Mouse (Mus musculus) cerebellum, adult 2 months (tissue): Measurements from ENCODE around the gene Glrx5. TPM values are rescaled to one million over a fixed set of nuclear protein-coding genes. Genes with fewer than 3 reads are reported as not detected.

Experiments used
- DNase-seq, 2 experiments: peaks; one replicate each; pipeline ENCODE4 v3.0.0; 2021
- H3K27ac ChIP-seq: fragments of 200-500 bp; 2 replicates; pipeline ENCODE4 v1.5.1; 2012; ENCODE audit warnings: low read length, control low read depth, inconsistent platforms; ENCODE audit not compliant: insufficient read depth
- H3K27me3 ChIP-seq: fragments of 200-500 bp; 2 replicates; pipeline ENCODE4 v1.6.1; 2012; ENCODE audit warnings: inconsistent platforms, mild to moderate bottlenecking, low read length, moderate library complexity; ENCODE audit not compliant: control insufficient read depth, insufficient read depth
- H3K4me1 ChIP-seq: fragments of 200-500 bp; 2 replicates; pipeline ENCODE4 v1.6.1; 2011; ENCODE audit warnings: low read length; ENCODE audit not compliant: control insufficient read depth, insufficient read depth
- H3K4me3 ChIP-seq: fragments of 200-500 bp; replicated peaks from 2 replicates; pipeline ENCODE3; 2011; ENCODE audit warnings: mild to moderate bottlenecking, low read depth, low read length, control low read depth; ENCODE audit not compliant: insufficient read depth
- CTCF ChIP-seq: fragments of 200-500 bp; IDR thresholded peaks from 2 replicates; pipeline ENCODE4 v1.5.1; 2011; ENCODE audit warnings: low read depth, mild to moderate bottlenecking, control low read depth, low read length, moderate library complexity, borderline replicate concordance; ENCODE audit not compliant: insufficient read depth
- POLR2A ChIP-seq: fragments of 200-500 bp; IDR thresholded peaks from 2 replicates; pipeline ENCODE4 v1.6.1; 2011; ENCODE audit warnings: low read length, control low read depth, borderline replicate concordance; ENCODE audit not compliant: insufficient read depth
- WGBS: fragments of 180-500 bp; shearing (Covaris S2); methylation state at CpG from one replicate; pipeline ENCODE4 v1.1.7; 2018; 5-methylcytosine and 5-hydroxymethylcytosine counted together
- polyA plus RNA-seq: library from polyadenylated mRNA; depleted of rRNA; stranded (reverse); fragments of >200 nt; gene quantifications from 2 replicates; pipeline ENCODE4 v1.2.3, GENCODE M21; 2012; rRNA removed

The Glrx5 gene
- polyA plus RNA-seq = 85.9 and 101 TPM in 2 replicates

GRCm38 (mm10) chr12:105032147-105032831, at the start of gene Glrx5:
Glrx5 (plus strand) TSS chr12:105032688.
- WGBS = under 1% methylated on average over 72 of the region's 72 CpGs
- no peaks in the 10 kb centered on the region for H3K27me3 ChIP-seq
- H3K4me1 ChIP-seq = peaks cover 15% of the 10 kb centered on the region
- peak within 1 kb of the TSS; percentile 85 for H3K4me3 ChIP-seq
- peak; percentile 75 for TF ChIP-seq POLR2A
- TF ChIP-seq CTCF = no peak
- peak within 1 kb of the TSS; percentile 36; the same call in 1 of the 2 replicates for H3K27ac ChIP-seq
- DNase-seq = peak; percentile 99 to 100

- Histone ChIP-seq H3K27ac (no peak overlapping the region), H3K4me1 (no peaks in the 10 kb centered on the region; the same call in 1 of the 2 replicates), H3K27me3 (no peaks in the 10 kb centered on the region), H3K4me3 (no peak overlapping the region)
- TF ChIP-seq POLR2A (no peak), CTCF (no peak)
- no peak for DNase-seq
- WGBS = 74% methylated on average over 7 of the region's 7 CpGs
Measured at GRCm38 (mm10) chr12:104983476-104983875, 49.0 kb upstream of the Glrx5 start.

GRCm38 (mm10) chr12:104985088-104985487, 47.4 kb upstream of the Glrx5 start:
- 79% methylated on average over 5 of the region's 5 CpGs for WGBS

GRCm38 (mm10) chr12:104986001-104986400, 46.5 kb upstream of the Glrx5 start:
- H3K27me3 ChIP-seq = no peaks in the 10 kb centered on the region
- DNase-seq = no peak
- no peaks in the 10 kb centered on the region; the same call in 1 of the 2 replicates for H3K4me1 ChIP-seq
- TF ChIP-seq CTCF = no peak
- no peak for TF ChIP-seq POLR2A
- no peak overlapping the region for H3K27ac ChIP-seq
- WGBS = 83% methylated on average over 2 of the region's 2 CpGs
- no peak overlapping the region for H3K4me3 ChIP-seq

More at GRCm38 (mm10) chr12:104985088-104985487, 47.4 kb upstream of the Glrx5 start:
- no peak for DNase-seq
- no peak overlapping the region for H3K27ac ChIP-seq
- H3K27me3 ChIP-seq = no peaks in the 10 kb centered on the region
- TF ChIP-seq POLR2A (no peak), CTCF (peak; percentile 29; the same call in 1 of the 2 replicates)
- H3K4me1 ChIP-seq = no peaks in the 10 kb centered on the region; the same call in 1 of the 2 replicates
- H3K4me3 ChIP-seq = no peak overlapping the region

- no peak overlapping the region for H3K27ac ChIP-seq
- DNase-seq = no peak
- no peaks in the 10 kb centered on the region for H3K27me3 ChIP-seq
- H3K4me1 ChIP-seq = no peaks in the 10 kb centered on the region; the same call in 1 of the 2 replicates
- no peak overlapping the region for H3K4me3 ChIP-seq
- WGBS = 86% methylated on average over 9 of the region's 9 CpGs
- TF ChIP-seq POLR2A = no peak
- TF ChIP-seq CTCF = no peak
Measured at GRCm38 (mm10) chr12:104986781-104987180, 45.7 kb upstream of the Glrx5 start.

GRCm38 (mm10) chr12:104987936-104988335, 44.6 kb upstream of the Glrx5 start:
- Histone ChIP-seq H3K4me1 (no peaks in the 10 kb centered on the region; the same call in 1 of the 2 replicates), H3K4me3 (no peak overlapping the region), H3K27me3 (no peaks in the 10 kb centered on the region), H3K27ac (no peak overlapping the region)
- TF ChIP-seq CTCF (no peak), POLR2A (no peak)
- WGBS = 76% methylated on average over 7 of the region's 7 CpGs
- no peak for DNase-seq

- Histone ChIP-seq H3K4me1 (no peaks in the 10 kb centered on the region; the same call in 1 of the 2 replicates), H3K27me3 (no peaks in the 10 kb centered on the region), H3K4me3 (no peak overlapping the region), H3K27ac (no peak overlapping the region)
- TF ChIP-seq CTCF = no peak
- no peak for TF ChIP-seq POLR2A
- no peak for DNase-seq
- WGBS = 88% methylated on average over 13 of the region's 13 CpGs
Measured at GRCm38 (mm10) chr12:104990741-104991454, 41.6 kb upstream of the Glrx5 start.

- Histone ChIP-seq H3K27ac (no peak overlapping the region), H3K27me3 (no peaks in the 10 kb centered on the region)
Measured at GRCm38 (mm10) chr12:104992123-104992741, 40.3 kb upstream of the Glrx5 start.

More at GRCm38 (mm10) chr12:104992123-104992741, 40.3 kb upstream of the Glrx5 start:
- no peaks in the 10 kb centered on the region; the same call in 1 of the 2 replicates for H3K4me1 ChIP-seq
- H3K4me3 ChIP-seq = no peak overlapping the region
- DNase-seq = no peak
- no peak for TF ChIP-seq POLR2A
- TF ChIP-seq CTCF = no peak
- 61% methylated on average over 10 of the region's 10 CpGs for WGBS
